Mouse (Mus musculus) lung, embryonic 16.5 days (tissue): ENCODE measurements around the gene Spop. TPM values are rescaled to one million over a fixed set of nuclear protein-coding genes. Genes with fewer than 3 reads are reported as not detected.
A peak's percentile ranks its signal among the peaks of the same experiment; 100 is the strongest.

ENCODE experiments used
- ATAC-seq: fragments of 200-750 bp; cut with Nextera tagmentation; 2 replicates; pipeline ENCODE4 v1.8.0; 2017; ENCODE audit warnings: low read depth, mild to moderate bottlenecking, moderate library complexity
- H3K27ac ChIP-seq: fragments of 300-500 bp; sonication (generic); 2 replicates; pipeline ENCODE4 v1.5.1; 2014; ENCODE audit warnings: mild to moderate bottlenecking, control low read depth, low read length
- H3K27me3 ChIP-seq: fragments of 300-500 bp; sonication (generic); 2 replicates; pipeline ENCODE4 v1.6.1; 2014; ENCODE audit warnings: low read depth, low read length, mixed read lengths; ENCODE audit not compliant: control insufficient read depth, insufficient read depth
- H3K36me3 ChIP-seq: fragments of 300-500 bp; sonication (generic); 2 replicates; pipeline ENCODE4 v1.6.1; 2014; ENCODE audit warnings: low read length; ENCODE audit not compliant: control insufficient read depth, insufficient read depth
- H3K4me1 ChIP-seq: fragments of 300-500 bp; sonication (generic); replicated peaks from 2 replicates; pipeline ENCODE4 v1.6.1; 2014; ENCODE audit warnings: low read length, mixed read lengths; ENCODE audit not compliant: control insufficient read depth, insufficient read depth
- H3K4me2 ChIP-seq: fragments of 300-500 bp; sonication (generic); 2 replicates; pipeline ENCODE4 v1.6.1; 2014; ENCODE audit warnings: low read depth, low read length, control low read depth
- H3K4me3 ChIP-seq: fragments of 300-500 bp; sonication (generic); 2 replicates; pipeline ENCODE4 v1.5.1; 2014; ENCODE audit warnings: mild to moderate bottlenecking, low read length, control low read depth
- H3K9ac ChIP-seq: fragments of 300-500 bp; sonication (generic); 2 replicates; pipeline ENCODE4 v1.6.1; 2014; ENCODE audit warnings: low read length, control low read depth
- H3K9me3 ChIP-seq: fragments of 300-500 bp; sonication (generic); 2 replicates; pipeline ENCODE4 v1.6.1; 2016; ENCODE audit warnings: low read length; ENCODE audit not compliant: control insufficient read depth
- WGBS: fragments of 180-500 bp; shearing (Covaris S2); extraction: QIAGEN DNeasy Blood & Tissue Kit; methylation state at CpG from one replicate; pipeline ENCODE4 v1.1.7; 2014; 5-methylcytosine and 5-hydroxymethylcytosine counted together
- polyA plus RNA-seq: library from polyadenylated mRNA; unstranded; fragments of >200 nt; fragmentation: Nextera tagmentation; extraction: Ambion mirVana; gene quantifications from 2 replicates; pipeline ENCODE4 v1.2.1, GENCODE M21; 2015

The Spop gene
- polyA plus RNA-seq, 1 experiment from 2014 or later = 150 TPM

GRCm38 (mm10) chr11:95528231-95528630, 114.4 kb downstream of the Spop start:
- H3K9ac ChIP-seq = no peak overlapping the region
- no peaks in the 10 kb centered on the region for H3K36me3 ChIP-seq
- H3K4me2 ChIP-seq = no peak overlapping the region
- H3K27ac ChIP-seq = no peak overlapping the region
- no peaks in the 10 kb centered on the region for H3K9me3 ChIP-seq
- ATAC-seq = no peak
- H3K4me1 ChIP-seq = no peaks in the 10 kb centered on the region
- H3K4me3 ChIP-seq = no peak overlapping the region
- WGBS = 81% methylated on average over 3 of the region's 3 CpGs
- H3K27me3 ChIP-seq = no peaks in the 10 kb centered on the region; the same call in 1 of the 2 replicates

GRCm38 (mm10) chr11:95532353-95533072, 118.6 kb downstream of the Spop start:
- H3K9ac ChIP-seq = no peak overlapping the region
- ATAC-seq = no peak
- no peaks in the 10 kb centered on the region for H3K4me1 ChIP-seq
- H3K36me3 ChIP-seq = no peaks in the 10 kb centered on the region
- H3K9me3 ChIP-seq = no peaks in the 10 kb centered on the region
- no peak overlapping the region for H3K4me2 ChIP-seq
- no peak overlapping the region for H3K4me3 ChIP-seq
- no peaks in the 10 kb centered on the region for H3K27me3 ChIP-seq
- WGBS = 53% methylated on average over 13 of the region's 13 CpGs
- no peak overlapping the region for H3K27ac ChIP-seq

- WGBS = 19% methylated on average over 24 of the region's 24 CpGs
- Histone ChIP-seq H3K4me1 (no peaks in the 10 kb centered on the region), H3K27me3 (no peaks in the 10 kb centered on the region), H3K9me3 (no peaks in the 10 kb centered on the region), H3K4me3 (no peak overlapping the region), H3K4me2 (0 out of 2 replicates have a peak overlapping the region, but pooled peaks have one; percentile 13), H3K27ac (no peak overlapping the region), H3K9ac (no peak overlapping the region), H3K36me3 (no peaks in the 10 kb centered on the region)
- peak; percentile 89 for ATAC-seq
Observed at GRCm38 (mm10) chr11:95533484-95534160, 119.7 kb downstream of the Spop start.

- Histone ChIP-seq H3K4me3 (no peak overlapping the region), H3K9me3 (no peaks in the 10 kb centered on the region), H3K36me3 (no peaks in the 10 kb centered on the region), H3K27ac (no peak overlapping the region), H3K4me2 (no peak overlapping the region), H3K4me1 (peaks cover 4% of the 10 kb centered on the region), H3K9ac (no peak overlapping the region), H3K27me3 (no peaks in the 10 kb centered on the region)
- peak; percentile 27; the same call in 1 of the 2 replicates for ATAC-seq
- 61% methylated on average over 15 of the region's 15 CpGs for WGBS
Observed at GRCm38 (mm10) chr11:95538378-95539104, 124.7 kb downstream of the Spop start.

- no peaks in the 10 kb centered on the region for H3K9me3 ChIP-seq
- H3K27me3 ChIP-seq = no peaks in the 10 kb centered on the region
- H3K4me2 ChIP-seq = peak overlapping the region; percentile 29
- H3K9ac ChIP-seq = no peak overlapping the region
- no peak overlapping the region for H3K4me3 ChIP-seq
- WGBS = 14% methylated on average over 18 of the region's 18 CpGs
- no peaks in the 10 kb centered on the region for H3K36me3 ChIP-seq
- no peak overlapping the region for H3K27ac ChIP-seq
- H3K4me1 ChIP-seq = peaks cover 4% of the 10 kb centered on the region
- ATAC-seq = no peak; the same call in 1 of the 2 replicates
Observed at GRCm38 (mm10) chr11:95540637-95541385, 126.9 kb downstream of the Spop start.

Other genes with a start within 250 kb of the Spop start
- not detected in 2 replicates for gene Tac4, start 152.6 kb upstream of the Spop start, polyA plus RNA-seq
- 75.3 and 80.2 TPM in 2 replicates for gene Kat7, start 103.8 kb upstream of the Spop start, polyA plus RNA-seq
- gene Fam117a, start 77.1 kb upstream of the Spop start, polyA plus RNA-seq = 15.1 and 15.7 TPM in 2 replicates
- 91.1 and 92.7 TPM in 2 replicates for gene Slc35b1, start 29.4 kb upstream of the Spop start, polyA plus RNA-seq
- 0.19 TPM in 1 of 2 replicates, not detected in the other for gene Nxph3, start 100.5 kb downstream of the Spop start, polyA plus RNA-seq
- gene Ngfr, start 173.7 kb downstream of the Spop start, polyA plus RNA-seq = 4.3 and 4.6 TPM in 2 replicates